Mouse (Mus musculus) thymus, adult 2 months (tissue): Measurements from ENCODE around the gene P2rx7. TPM values are rescaled to one million over a fixed set of nuclear protein-coding genes. Genes with fewer than 3 reads are reported as not detected.

ENCODE experiments used
- DNase-seq: peaks from one replicate; pipeline ENCODE4 v3.0.0; 2021
- H3K27ac ChIP-seq: fragments of 200-500 bp; 2 replicates; pipeline ENCODE4 v1.5.1; 2012; ENCODE audit warnings: low read length, control low read depth; ENCODE audit not compliant: control insufficient read depth, insufficient read depth
- H3K27me3 ChIP-seq: fragments of 200-500 bp; 2 replicates; pipeline ENCODE4 v1.6.1; 2012; ENCODE audit warnings: mild to moderate bottlenecking, low read length, moderate library complexity, mixed read lengths; ENCODE audit not compliant: control insufficient read depth, insufficient read depth
- H3K36me3 ChIP-seq: fragments of 200-500 bp; 2 replicates; pipeline ENCODE4 v1.6.1; 2012; ENCODE audit warnings: mild to moderate bottlenecking, low read length, moderate library complexity; ENCODE audit not compliant: control insufficient read depth, insufficient read depth
- H3K4me1 ChIP-seq: fragments of 200-500 bp; replicated peaks from 2 replicates; pipeline ENCODE4 v1.6.1; 2012; ENCODE audit warnings: low read length; ENCODE audit not compliant: control insufficient read depth, insufficient read depth
- H3K4me3 ChIP-seq: fragments of 200-500 bp; 2 replicates; pipeline ENCODE4 v1.5.1; 2012; ENCODE audit warnings: mild to moderate bottlenecking, low read length, control low read depth, moderate library complexity; ENCODE audit not compliant: control insufficient read depth, insufficient read depth
- CTCF ChIP-seq: fragments of 200-500 bp; IDR thresholded peaks from 2 replicates; pipeline ENCODE4 v1.5.1; 2012; ENCODE audit warnings: mild to moderate bottlenecking, control low read depth, low read length, moderate library complexity, borderline replicate concordance; ENCODE audit not compliant: control insufficient read depth, poor library complexity, insufficient read depth; ENCODE audit errors: extremely low read depth
- POLR2A ChIP-seq: fragments of 200-500 bp; IDR thresholded peaks from 2 replicates; pipeline ENCODE4 v1.6.1; 2012; ENCODE audit warnings: mild to moderate bottlenecking, low read length, control low read depth, moderate library complexity; ENCODE audit not compliant: control insufficient read depth, poor library complexity, insufficient read depth; ENCODE audit errors: extremely low read depth
- WGBS: fragments of 180-500 bp; shearing (Covaris S2); methylation state at CpG from one replicate; pipeline ENCODE4 v1.1.7; 2018; 5-methylcytosine and 5-hydroxymethylcytosine counted together
- polyA plus RNA-seq: library from polyadenylated mRNA; depleted of rRNA; stranded (reverse); fragments of >200 nt; gene quantifications from 2 replicates; pipeline ENCODE4 v1.2.3, GENCODE M21; 2012

P2rx7 gene
- polyA plus RNA-seq, 1 experiment = 18.5 TPM

GRCm38 (mm10) chr5:122652506-122652905 lies 8.8 kb downstream of the P2rx7 start:
- WGBS = 6% methylated on average over 7 of the region's 7 CpGs
- Histone ChIP-seq H3K36me3 (no peaks in the 10 kb centered on the region), H3K27ac (no peak overlapping the region), H3K4me1 (peaks cover 45% of the 10 kb centered on the region), H3K27me3 (no peaks in the 10 kb centered on the region), H3K4me3 (0 out of 2 replicates have a peak overlapping the region, but pooled peaks have one; percentile 3)
- DNase-seq = no peak
- TF ChIP-seq POLR2A = no peak
- no peak for TF ChIP-seq CTCF

GRCm38 (mm10) chr5:122653112-122653445 lies 9.4 kb downstream of the P2rx7 start:
- WGBS = under 1% methylated on average over 10 of the region's 10 CpGs
- H3K4me3 ChIP-seq = peak overlapping the region; percentile 28
- TF ChIP-seq CTCF = no peak
- TF ChIP-seq POLR2A = no peak
- no peaks in the 10 kb centered on the region for H3K36me3 ChIP-seq
- peaks cover 44% of the 10 kb centered on the region for H3K4me1 ChIP-seq
- H3K27me3 ChIP-seq = no peaks in the 10 kb centered on the region
- no peak overlapping the region for H3K27ac ChIP-seq
- DNase-seq = no peak

- peak; percentile 49 for DNase-seq
Observed at GRCm38 (mm10) chr5:122653446-122654267, 9.9 kb downstream of the P2rx7 start.

GRCm38 (mm10) chr5:122654268-122654573 lies 10.5 kb downstream of the P2rx7 start:
- Histone ChIP-seq H3K4me1 (peaks cover 43% of the 10 kb centered on the region), H3K4me3 (no peak overlapping the region), H3K36me3 (no peaks in the 10 kb centered on the region), H3K27me3 (no peaks in the 10 kb centered on the region), H3K27ac (no peak overlapping the region)
- TF ChIP-seq POLR2A (no peak), CTCF (no peak)
- 91% methylated on average over 5 of the region's 5 CpGs for WGBS
- DNase-seq = no peak

More at GRCm38 (mm10) chr5:122653446-122654267, 9.9 kb downstream of the P2rx7 start:
- H3K4me3 ChIP-seq = peak overlapping the region; percentile 28
- 19% methylated on average over 15 of the region's 15 CpGs for WGBS
- TF ChIP-seq CTCF (no peak), POLR2A (no peak)
- H3K27ac ChIP-seq = peak overlapping the region; percentile 32; the same call in 1 of the 2 replicates
- peaks cover 44% of the 10 kb centered on the region for H3K4me1 ChIP-seq
- H3K27me3 ChIP-seq = no peaks in the 10 kb centered on the region
- H3K36me3 ChIP-seq = no peaks in the 10 kb centered on the region

- Histone ChIP-seq H3K4me1 (peaks cover 28% of the 10 kb centered on the region), H3K4me3 (no peak overlapping the region), H3K36me3 (no peaks in the 10 kb centered on the region), H3K27ac (no peak overlapping the region), H3K27me3 (no peaks in the 10 kb centered on the region)
- DNase-seq = no peak
- 97% methylated on average over 12 of the region's 12 CpGs for WGBS
- TF ChIP-seq CTCF = no peak
- no peak for TF ChIP-seq POLR2A
Observed at GRCm38 (mm10) chr5:122656808-122657207, 13.1 kb downstream of the P2rx7 start.

GRCm38 (mm10) chr5:122662501-122662900 lies 18.8 kb downstream of the P2rx7 start:
- no peak for DNase-seq
- Histone ChIP-seq H3K27me3 (no peaks in the 10 kb centered on the region), H3K4me1 (no peaks in the 10 kb centered on the region), H3K27ac (no peak overlapping the region), H3K4me3 (no peak overlapping the region), H3K36me3 (no peaks in the 10 kb centered on the region)
- WGBS = 97% methylated on average over 6 of the region's 6 CpGs
- TF ChIP-seq POLR2A (no peak), CTCF (no peak)
